Mouse (Mus musculus): Measurements from ENCODE around the gene Slc25a42. TPM values are rescaled to one million over a fixed set of nuclear protein-coding genes. Genes with fewer than 3 reads are reported as not detected.

The Slc25a42 gene
- polyA plus RNA-seq, 1 experiment = 45.5 TPM

- no peak for TF ChIP-seq POLR2A (IDR thresholded peaks at IDR 0.05; ENCODE audit: borderline replicate concordance, insufficient read depth, low read length)
- peak; percentile 36; the same call in 1 of the 2 replicates for TF ChIP-seq CTCF (IDR thresholded peaks at IDR 0.05; ENCODE audit: borderline replicate concordance, insufficient read depth, low read depth, low read length)
- DNase-seq = no peak
- H3K27me3 ChIP-seq (ENCODE audit: control insufficient read depth, insufficient read depth, low read length) = no peaks in the 10 kb centered on the region
- peaks cover 6% of the 10 kb centered on the region for H3K4me1 ChIP-seq (ENCODE audit: control insufficient read depth, insufficient read depth, low read length)
- no peak overlapping the region for H3K27ac ChIP-seq (ENCODE audit: insufficient read depth, low read length)
- WGBS = 96% methylated on average over 4 of the region's 4 CpGs
- no peak overlapping the region for H3K4me3 ChIP-seq (replicated peaks; ENCODE audit: insufficient read depth, low read depth, low read length)
These were observed 33.0 kb downstream of the Slc25a42 start for GRCm38 (mm10) chr8:70179082-70179481.

GRCm38 (mm10) chr8:70178231-70178630, 33.9 kb downstream of the Slc25a42 start:
- no peak for DNase-seq
- Histone ChIP-seq H3K27ac (ENCODE audit: insufficient read depth, low read length) (no peak overlapping the region), H3K4me1 (ENCODE audit: control insufficient read depth, insufficient read depth, low read length) (peaks cover 11% of the 10 kb centered on the region), H3K4me3 (replicated peaks; ENCODE audit: insufficient read depth, low read depth, low read length) (no peak overlapping the region), H3K27me3 (ENCODE audit: control insufficient read depth, insufficient read depth, low read length) (no peaks in the 10 kb centered on the region)
- no peak for TF ChIP-seq POLR2A (IDR thresholded peaks at IDR 0.05; ENCODE audit: borderline replicate concordance, insufficient read depth, low read length)
- TF ChIP-seq CTCF (IDR thresholded peaks at IDR 0.05; ENCODE audit: borderline replicate concordance, insufficient read depth, low read depth, low read length) = no peak
- 88% methylated on average over 2 of the region's 2 CpGs for WGBS

GRCm38 (mm10) chr8:70174079-70174478, 38.0 kb downstream of the Slc25a42 start:
- TF ChIP-seq CTCF (IDR thresholded peaks at IDR 0.05; ENCODE audit: borderline replicate concordance, insufficient read depth, low read depth, low read length) = no peak
- TF ChIP-seq POLR2A (IDR thresholded peaks at IDR 0.05; ENCODE audit: borderline replicate concordance, insufficient read depth, low read length) = no peak
- WGBS = 76% methylated on average over 7 of the region's 7 CpGs
- no peak for DNase-seq
- Histone ChIP-seq H3K27ac (ENCODE audit: insufficient read depth, low read length) (no peak overlapping the region), H3K27me3 (ENCODE audit: control insufficient read depth, insufficient read depth, low read length) (no peaks in the 10 kb centered on the region), H3K4me3 (replicated peaks; ENCODE audit: insufficient read depth, low read depth, low read length) (no peak overlapping the region), H3K4me1 (ENCODE audit: control insufficient read depth, insufficient read depth, low read length) (peaks cover 14% of the 10 kb centered on the region)

- H3K27ac ChIP-seq (ENCODE audit: insufficient read depth, low read length) = no peak overlapping the region
- H3K4me1 ChIP-seq (ENCODE audit: control insufficient read depth, insufficient read depth, low read length) = peaks cover 14% of the 10 kb centered on the region
- H3K27me3 ChIP-seq (ENCODE audit: control insufficient read depth, insufficient read depth, low read length) = no peaks in the 10 kb centered on the region
- 81% methylated on average over 5 of the region's 5 CpGs for WGBS
- TF ChIP-seq POLR2A (IDR thresholded peaks at IDR 0.05; ENCODE audit: borderline replicate concordance, insufficient read depth, low read length) (no peak), CTCF (IDR thresholded peaks at IDR 0.05; ENCODE audit: borderline replicate concordance, insufficient read depth, low read depth, low read length) (no peak)
- no peak for DNase-seq
- no peak overlapping the region for H3K4me3 ChIP-seq (replicated peaks; ENCODE audit: insufficient read depth, low read depth, low read length)
These were observed 38.8 kb downstream of the Slc25a42 start for GRCm38 (mm10) chr8:70173320-70173719.

GRCm38 (mm10) chr8:70172043-70172681, 39.9 kb downstream of the Slc25a42 start, which contains the start of gene Tmem161a:
Gene Tmem161a, plus strand, starts transcription at chr8:70172356.
- 0 out of 2 replicates have a peak within 1 kb of the TSS, but pooled peaks have one; percentile 42 for H3K27ac ChIP-seq (ENCODE audit: insufficient read depth, low read length)
- peak within 1 kb of the TSS; percentile 95 for H3K4me3 ChIP-seq (replicated peaks; ENCODE audit: insufficient read depth, low read depth, low read length)
- WGBS = 2% methylated on average over 27 of the region's 27 CpGs
- TF ChIP-seq POLR2A (IDR thresholded peaks at IDR 0.05; ENCODE audit: borderline replicate concordance, insufficient read depth, low read length) (peak; percentile 90), CTCF (IDR thresholded peaks at IDR 0.05; ENCODE audit: borderline replicate concordance, insufficient read depth, low read depth, low read length) (no peak)
- DNase-seq = peak; percentile 91 to 94
- no peaks in the 10 kb centered on the region for H3K27me3 ChIP-seq (ENCODE audit: control insufficient read depth, insufficient read depth, low read length)
- peaks cover 14% of the 10 kb centered on the region for H3K4me1 ChIP-seq (ENCODE audit: control insufficient read depth, insufficient read depth, low read length)

GRCm38 (mm10) chr8:70171240-70171639, 40.9 kb downstream of the Slc25a42 start:
- H3K4me1 ChIP-seq (ENCODE audit: control insufficient read depth, insufficient read depth, low read length) = peaks cover 14% of the 10 kb centered on the region
- H3K27me3 ChIP-seq (ENCODE audit: control insufficient read depth, insufficient read depth, low read length) = no peaks in the 10 kb centered on the region
- 89% methylated on average over 7 of the region's 7 CpGs for WGBS
- DNase-seq = no peak
- H3K4me3 ChIP-seq (replicated peaks; ENCODE audit: insufficient read depth, low read depth, low read length) = no peak overlapping the region
- H3K27ac ChIP-seq (ENCODE audit: insufficient read depth, low read length) = no peak overlapping the region
- TF ChIP-seq POLR2A (IDR thresholded peaks at IDR 0.05; ENCODE audit: borderline replicate concordance, insufficient read depth, low read length) (no peak), CTCF (IDR thresholded peaks at IDR 0.05; ENCODE audit: borderline replicate concordance, insufficient read depth, low read depth, low read length) (no peak)

GRCm38 (mm10) chr8:70170748-70171147, 41.4 kb downstream of the Slc25a42 start:
- peaks cover 14% of the 10 kb centered on the region for H3K4me1 ChIP-seq (ENCODE audit: control insufficient read depth, insufficient read depth, low read length)
- DNase-seq = no peak
- 64% methylated on average over 3 of the region's 3 CpGs for WGBS
- H3K4me3 ChIP-seq (replicated peaks; ENCODE audit: insufficient read depth, low read depth, low read length) = no peak overlapping the region
- no peak overlapping the region for H3K27ac ChIP-seq (ENCODE audit: insufficient read depth, low read length)
- no peaks in the 10 kb centered on the region for H3K27me3 ChIP-seq (ENCODE audit: control insufficient read depth, insufficient read depth, low read length)
- no peak for TF ChIP-seq POLR2A (IDR thresholded peaks at IDR 0.05; ENCODE audit: borderline replicate concordance, insufficient read depth, low read length)
- no peak for TF ChIP-seq CTCF (IDR thresholded peaks at IDR 0.05; ENCODE audit: borderline replicate concordance, insufficient read depth, low read depth, low read length)

GRCm38 (mm10) chr8:70170116-70170515, 42.0 kb downstream of the Slc25a42 start:
- 90% methylated on average over 3 of the region's 3 CpGs for WGBS
- H3K4me1 ChIP-seq (ENCODE audit: control insufficient read depth, insufficient read depth, low read length) = peaks cover 14% of the 10 kb centered on the region
- no peak overlapping the region for H3K4me3 ChIP-seq (replicated peaks; ENCODE audit: insufficient read depth, low read depth, low read length)
- no peak for TF ChIP-seq POLR2A (IDR thresholded peaks at IDR 0.05; ENCODE audit: borderline replicate concordance, insufficient read depth, low read length)
- no peak for TF ChIP-seq CTCF (IDR thresholded peaks at IDR 0.05; ENCODE audit: borderline replicate concordance, insufficient read depth, low read depth, low read length)
- no peak for DNase-seq
- H3K27me3 ChIP-seq (ENCODE audit: control insufficient read depth, insufficient read depth, low read length) = no peaks in the 10 kb centered on the region
- H3K27ac ChIP-seq (ENCODE audit: insufficient read depth, low read length) = no peak overlapping the region
